Mouse (Mus musculus): ENCODE results near the gene Mthfd2l. TPM values are rescaled to one million over a fixed set of nuclear protein-coding genes. Genes with fewer than 3 reads are reported as not detected.

The Mthfd2l gene
- total and polyA plus RNA-seq, 2 experiments from 2014 or later: 58.8 to 84.7 TPM

DNA sequence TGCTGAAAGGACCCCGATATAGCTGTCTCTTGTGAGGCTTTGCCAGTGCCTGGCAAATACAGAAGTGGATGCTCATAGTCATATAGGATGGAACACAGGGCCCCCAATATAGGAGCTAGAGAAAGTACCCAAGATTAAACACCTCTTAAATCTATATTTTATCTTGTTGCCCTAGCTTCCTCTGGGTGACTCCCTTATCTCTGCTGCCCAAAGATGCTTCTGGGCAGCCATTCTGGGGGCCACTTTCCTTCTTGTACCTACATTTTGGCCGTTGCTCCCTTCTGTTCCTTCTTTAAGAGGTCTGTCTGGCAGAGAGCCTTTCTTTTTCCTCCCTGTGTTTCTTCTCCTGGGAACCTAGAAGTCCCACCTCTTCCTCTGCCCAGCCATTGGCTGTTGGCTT is 14.5 kb downstream of the Mthfd2l start:
- Histone ChIP-seq H3K27me3 (ENCODE audit: insufficient read depth, low read length) (no peaks in the 10 kb centered on the region), H3K36me3 (ENCODE audit: insufficient read depth, low read length) (no peaks in the 10 kb centered on the region), H3K4me3 (ENCODE audit: low read length) (no peak overlapping the region), H3K4me1 (ENCODE audit: insufficient read depth, low read length) (no peaks in the 10 kb centered on the region), H3K9ac (replicated peaks; ENCODE audit: low read length) (no peak overlapping the region), H3K27ac (no peak overlapping the region), H3K4me2 (ENCODE audit: low read depth, low read length) (no peak overlapping the region), H3K9me3 (ENCODE audit: low read length) (no peaks in the 10 kb centered on the region)
- 92% methylated on average over 2 of the region's 2 CpGs for WGBS
- ATAC-seq: no peak
- no peak for DNase-seq (ENCODE audit: low spot score)
- no peak for TF ChIP-seq CTCF (IDR thresholded peaks at IDR 0.05; ENCODE audit: low read depth)

DNA sequence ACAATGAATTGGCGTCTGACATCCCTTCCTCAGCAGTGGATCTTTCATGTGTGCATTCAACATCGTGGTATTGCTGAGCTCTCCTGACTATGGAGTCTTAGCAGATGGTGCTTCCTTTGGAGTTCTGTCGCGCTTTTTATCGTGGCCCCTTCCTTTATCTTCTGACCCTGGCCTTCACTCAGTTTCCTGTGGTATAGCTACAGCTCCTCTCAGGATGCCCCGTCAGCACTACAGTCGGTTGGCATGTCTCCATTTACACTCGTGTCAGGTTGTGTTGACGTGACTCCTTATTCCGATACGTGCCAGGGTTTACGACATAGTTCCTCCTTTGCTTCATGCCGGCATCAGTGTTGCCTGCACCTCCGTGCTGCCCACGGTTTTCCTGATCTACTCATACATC is 18.6 kb downstream of the Mthfd2l start:
- Histone ChIP-seq H3K9me3 (ENCODE audit: low read length) (no peaks in the 10 kb centered on the region), H3K27ac (no peak overlapping the region), H3K27me3 (ENCODE audit: insufficient read depth, low read length) (no peaks in the 10 kb centered on the region), H3K4me1 (ENCODE audit: insufficient read depth, low read length) (no peaks in the 10 kb centered on the region), H3K4me3 (ENCODE audit: low read length) (no peak overlapping the region), H3K4me2 (ENCODE audit: low read depth, low read length) (no peak overlapping the region), H3K9ac (replicated peaks; ENCODE audit: low read length) (no peak overlapping the region), H3K36me3 (ENCODE audit: insufficient read depth, low read length) (no peaks in the 10 kb centered on the region)
- DNase-seq (ENCODE audit: low spot score): no peak
- ATAC-seq: no peak
- 79% methylated on average over 15 of the region's 15 CpGs for WGBS
- TF ChIP-seq CTCF (IDR thresholded peaks at IDR 0.05; ENCODE audit: low read depth): no peak

DNA sequence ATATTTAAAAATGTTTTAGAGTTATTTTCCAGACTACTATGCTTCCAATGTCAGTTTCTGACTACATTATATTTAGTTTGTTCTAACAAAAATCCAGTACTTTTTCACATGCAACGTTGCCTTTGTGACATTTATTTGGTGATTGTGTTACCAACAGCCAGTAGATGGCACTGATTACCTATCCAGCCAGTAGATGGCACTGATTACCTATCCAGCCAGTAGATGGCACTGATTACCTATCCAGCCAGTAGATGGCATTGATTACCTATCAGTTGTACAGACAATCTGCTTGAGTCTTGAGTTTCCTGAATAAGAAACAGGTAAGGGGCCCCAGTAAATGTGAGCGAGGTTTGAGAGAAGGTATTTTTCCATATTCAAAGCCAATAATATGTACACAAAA is 20.6 kb downstream of the Mthfd2l start:
- Histone ChIP-seq H3K36me3 (ENCODE audit: insufficient read depth, low read length) (no peaks in the 10 kb centered on the region), H3K27me3 (ENCODE audit: insufficient read depth, low read length) (no peaks in the 10 kb centered on the region), H3K27ac (no peak overlapping the region), H3K4me1 (ENCODE audit: insufficient read depth, low read length) (no peaks in the 10 kb centered on the region), H3K9ac (replicated peaks; ENCODE audit: low read length) (no peak overlapping the region), H3K9me3 (ENCODE audit: low read length) (no peaks in the 10 kb centered on the region), H3K4me2 (ENCODE audit: low read depth, low read length) (no peak overlapping the region), H3K4me3 (ENCODE audit: low read length) (no peak overlapping the region)
- DNase-seq (ENCODE audit: low spot score) (peak; percentile 55), ATAC-seq (peak; percentile 78)
- TF ChIP-seq CTCF (IDR thresholded peaks at IDR 0.05; ENCODE audit: low read depth): peak; percentile 92
- 27% methylated on average over 2 of the region's 2 CpGs for WGBS

DNA sequence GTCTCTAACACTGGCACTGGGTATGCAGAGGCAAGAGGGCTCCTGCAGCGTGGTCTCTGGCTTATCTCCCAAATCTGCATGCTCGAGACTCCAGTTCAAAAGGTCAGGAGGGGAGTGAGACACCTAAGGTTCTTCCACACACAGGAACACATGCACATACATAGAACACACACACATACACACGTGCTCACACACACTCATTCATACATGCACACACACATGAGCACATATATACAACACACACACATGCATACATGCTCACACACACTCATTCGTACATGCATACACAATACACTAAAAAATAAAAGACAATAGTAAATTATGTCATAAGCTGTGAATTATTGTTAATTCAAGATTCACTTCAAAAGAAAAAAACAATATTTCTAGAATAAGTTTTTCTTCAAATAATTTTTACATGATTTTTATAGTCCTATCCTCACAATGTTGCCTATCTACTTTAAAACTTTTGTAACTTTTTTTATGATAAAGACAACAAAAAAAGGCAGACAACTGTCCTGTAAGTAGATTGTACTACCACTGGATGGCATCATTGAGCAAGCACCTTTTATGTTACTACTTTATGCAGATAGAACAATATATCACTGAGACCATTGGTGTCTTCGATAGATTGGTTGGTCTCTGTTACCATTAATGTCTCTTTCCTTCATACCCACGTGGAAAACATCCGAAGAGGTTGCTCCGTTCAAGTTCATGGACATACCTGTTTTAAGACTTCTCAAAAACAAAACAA is 22.0 kb downstream of the Mthfd2l start:
- H3K9me3 ChIP-seq (ENCODE audit: low read length): no peaks in the 10 kb centered on the region
- H3K9ac ChIP-seq (replicated peaks; ENCODE audit: low read length): no peak overlapping the region
- DNase-seq (ENCODE audit: low spot score) (peak; percentile 59), ATAC-seq (no peak)
- H3K4me1 ChIP-seq (ENCODE audit: insufficient read depth, low read length): no peaks in the 10 kb centered on the region
- WGBS: 86% methylated on average over 8 of the region's 8 CpGs
- no peak overlapping the region for H3K4me2 ChIP-seq (ENCODE audit: low read depth, low read length)
- peak; percentile 57 for TF ChIP-seq CTCF (IDR thresholded peaks at IDR 0.05; ENCODE audit: low read depth)
- H3K36me3 ChIP-seq (ENCODE audit: insufficient read depth, low read length): no peaks in the 10 kb centered on the region
- H3K27me3 ChIP-seq (ENCODE audit: insufficient read depth, low read length): no peaks in the 10 kb centered on the region
- H3K4me3 ChIP-seq (ENCODE audit: low read length): no peak overlapping the region
- H3K27ac ChIP-seq: no peak overlapping the region

DNA sequence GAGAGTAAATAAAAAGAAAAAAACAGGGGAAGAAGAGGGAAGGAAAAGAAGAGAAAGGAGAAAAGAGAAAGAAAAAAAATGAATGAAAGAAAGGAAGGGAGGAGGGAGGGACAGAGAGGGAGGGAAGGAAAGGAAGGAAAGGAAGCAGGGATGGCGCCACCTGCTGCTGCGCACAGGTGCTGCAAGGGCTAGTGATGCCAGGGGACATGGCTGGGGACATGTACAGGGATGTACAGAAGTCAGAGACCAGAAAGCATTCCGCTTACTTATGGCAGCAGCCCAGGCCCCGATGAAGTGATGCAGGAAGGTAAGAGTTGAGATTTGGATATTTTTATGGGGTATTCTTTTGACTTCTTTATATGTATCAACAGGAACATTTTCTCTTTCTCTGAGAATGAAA is 33.4 kb downstream of the Mthfd2l start:
- no peak overlapping the region for H3K4me2 ChIP-seq (ENCODE audit: low read depth, low read length)
- DNase-seq (ENCODE audit: low spot score) (no peak), ATAC-seq (no peak)
- no peaks in the 10 kb centered on the region for H3K27me3 ChIP-seq (ENCODE audit: insufficient read depth, low read length)
- no peaks in the 10 kb centered on the region for H3K9me3 ChIP-seq (ENCODE audit: low read length)
- H3K4me1 ChIP-seq (ENCODE audit: insufficient read depth, low read length): no peaks in the 10 kb centered on the region
- no peak overlapping the region for H3K27ac ChIP-seq
- peaks cover 4% of the 10 kb centered on the region; the same call in 1 of the 2 replicates for H3K36me3 ChIP-seq (ENCODE audit: insufficient read depth, low read length)
- TF ChIP-seq CTCF (IDR thresholded peaks at IDR 0.05; ENCODE audit: low read depth): peak; percentile 55
- WGBS: 64% methylated on average over 4 of the region's 4 CpGs
- no peak overlapping the region for H3K4me3 ChIP-seq (ENCODE audit: low read length)
- no peak overlapping the region for H3K9ac ChIP-seq (replicated peaks; ENCODE audit: low read length)

DNA sequence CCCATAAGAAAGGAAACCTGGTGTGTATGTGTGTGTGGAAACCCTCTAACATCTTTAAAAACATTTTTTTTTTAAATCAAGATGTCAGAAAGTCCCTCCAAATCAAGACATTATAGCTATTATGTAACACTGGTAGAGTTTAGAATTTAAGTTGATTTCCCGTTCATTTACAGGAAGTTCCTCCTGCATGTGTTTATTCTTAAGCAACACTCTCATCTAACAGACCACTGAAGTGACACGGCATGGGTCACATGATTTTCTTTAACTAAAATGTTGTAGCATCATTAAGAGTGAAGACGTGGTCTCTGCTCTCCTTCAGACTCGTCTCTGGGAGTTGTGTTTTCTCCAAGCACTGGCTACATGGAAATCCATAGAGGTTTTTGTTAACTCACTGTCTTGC is 33.8 kb downstream of the Mthfd2l start:
- no peaks in the 10 kb centered on the region for H3K9me3 ChIP-seq (ENCODE audit: low read length)
- H3K4me1 ChIP-seq (ENCODE audit: insufficient read depth, low read length): no peaks in the 10 kb centered on the region
- H3K27ac ChIP-seq: no peak overlapping the region
- WGBS: 89% methylated on average over 4 of the region's 4 CpGs
- no peaks in the 10 kb centered on the region for H3K27me3 ChIP-seq (ENCODE audit: insufficient read depth, low read length)
- DNase-seq (ENCODE audit: low spot score) (no peak), ATAC-seq (no peak)
- H3K9ac ChIP-seq (replicated peaks; ENCODE audit: low read length): no peak overlapping the region
- no peak overlapping the region for H3K4me3 ChIP-seq (ENCODE audit: low read length)
- H3K4me2 ChIP-seq (ENCODE audit: low read depth, low read length): no peak overlapping the region
- no peak for TF ChIP-seq CTCF (IDR thresholded peaks at IDR 0.05; ENCODE audit: low read depth)
- peaks cover under 1% of the 10 kb centered on the region; the same call in 1 of the 2 replicates for H3K36me3 ChIP-seq (ENCODE audit: insufficient read depth, low read length)

DNA sequence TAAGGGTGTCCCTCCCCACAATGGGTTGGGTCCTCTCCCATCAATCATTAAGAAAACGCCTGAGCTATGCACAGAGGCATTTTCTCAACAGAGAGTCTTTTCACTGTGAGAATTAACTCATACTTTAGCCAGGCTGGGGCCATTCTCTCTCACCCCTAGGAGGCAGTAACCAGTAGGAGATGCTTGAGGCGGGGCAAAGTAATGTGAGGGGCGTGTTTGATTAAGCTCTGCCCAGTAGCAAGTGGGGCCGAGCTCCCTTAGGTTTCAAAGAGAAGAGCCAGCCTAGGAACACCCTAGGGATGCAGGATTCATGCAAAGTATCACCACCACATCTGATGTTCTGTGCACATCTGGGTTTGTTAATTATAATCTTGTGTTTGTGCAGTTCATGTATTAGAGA is 34.5 kb downstream of the Mthfd2l start:
- no peaks in the 10 kb centered on the region for H3K27me3 ChIP-seq (ENCODE audit: insufficient read depth, low read length)
- TF ChIP-seq CTCF (IDR thresholded peaks at IDR 0.05; ENCODE audit: low read depth): no peak
- H3K4me3 ChIP-seq (ENCODE audit: low read length): no peak overlapping the region
- WGBS: 61% methylated on average over 4 of the region's 4 CpGs
- no peaks in the 10 kb centered on the region; the same call in 1 of the 2 replicates for H3K36me3 ChIP-seq (ENCODE audit: insufficient read depth, low read length)
- no peak overlapping the region for H3K9ac ChIP-seq (replicated peaks; ENCODE audit: low read length)
- H3K4me2 ChIP-seq (ENCODE audit: low read depth, low read length): no peak overlapping the region
- DNase-seq (ENCODE audit: low spot score) (no peak), ATAC-seq (no peak)
- H3K9me3 ChIP-seq (ENCODE audit: low read length): no peaks in the 10 kb centered on the region
- no peaks in the 10 kb centered on the region for H3K4me1 ChIP-seq (ENCODE audit: insufficient read depth, low read length)
- H3K27ac ChIP-seq: no peak overlapping the region

All from hindbrain, postnatal 0 days (tissue).